Mouse (Mus musculus) ES-CJ7 (cell line): ENCODE measurements around the gene Mettl7a1.
A peak's percentile ranks its signal among the peaks of the same experiment; 100 is the strongest.
"Not testable (repeated sequence)": the region's sequence is repeated elsewhere in the genome, so short reads cannot be mapped to it uniquely, and the experiment has no call there.

ENCODE experiments used
- DNase-seq: peaks from one replicate; pipeline ENCODE4 v3.0.0; 2011; ENCODE audit warnings: low read depth, low spot score

The Mettl7a1 gene

DNA sequence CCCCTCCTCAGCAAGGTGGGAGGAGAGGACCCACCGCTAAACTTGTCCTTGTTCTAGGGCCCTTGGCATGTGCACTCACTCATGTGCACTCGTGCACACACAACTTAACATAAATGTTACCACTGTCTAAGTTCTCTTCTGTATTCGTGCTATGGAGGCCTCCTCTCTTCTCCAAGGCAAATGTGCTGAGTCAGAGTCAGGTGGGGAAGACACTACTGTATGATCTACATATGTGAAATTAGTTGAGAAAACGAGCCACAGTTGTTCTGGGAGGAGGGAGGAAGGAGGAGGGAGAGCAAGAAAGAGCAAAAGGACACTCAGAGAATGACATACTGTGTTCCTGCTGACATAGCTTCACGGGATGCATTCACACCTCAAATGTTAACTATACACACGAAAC, 3.4 kb upstream of the Mettl7a1 start:
- DNase-seq, result no peak

DNA sequence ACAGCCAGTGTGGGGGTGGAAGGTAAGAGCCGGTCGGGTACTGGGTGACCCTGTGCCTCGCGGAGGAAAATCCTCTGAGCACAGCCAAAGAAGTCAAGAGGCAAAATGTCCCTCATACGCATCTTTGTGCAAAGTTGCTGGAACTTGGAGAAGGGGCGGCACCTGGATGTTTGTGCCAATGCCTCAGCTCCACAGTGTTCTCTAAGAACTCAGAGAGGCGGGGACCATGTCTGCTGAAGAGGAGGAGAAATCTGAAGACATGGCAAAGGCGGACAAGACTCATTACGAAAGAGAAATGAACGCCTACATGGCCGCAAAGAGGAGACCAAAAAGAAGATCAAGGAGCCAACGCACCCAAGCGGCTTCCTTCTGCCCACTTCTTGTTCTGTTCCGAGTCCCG, 2.4 kb upstream of the Mettl7a1 start:
- no peak for DNase-seq

- DNase-seq, result no peak
Measured at GRCm38 (mm10) chr15:100303428-100304018, 417 bp upstream of the Mettl7a1 start.

DNA sequence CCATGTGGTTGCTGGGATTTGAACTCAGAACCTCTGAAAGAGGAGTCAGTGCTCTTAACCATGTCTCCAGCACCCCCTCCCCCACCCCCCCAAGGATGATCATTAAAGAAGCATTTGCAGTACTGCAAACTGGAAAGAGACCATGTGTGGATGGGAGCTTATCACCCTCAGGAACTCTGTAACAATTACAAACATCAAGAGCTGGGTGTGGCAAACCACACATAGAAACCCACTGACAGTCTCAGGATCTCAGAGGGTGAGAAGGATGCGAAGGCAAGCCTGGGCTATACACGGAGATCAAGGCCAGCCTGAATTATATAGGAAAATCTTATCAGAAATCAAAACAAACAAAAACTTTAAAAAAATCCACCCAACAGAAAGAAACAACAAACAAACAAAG, 2.3 kb downstream of the Mettl7a1 start:
- no peak for DNase-seq

- DNase-seq, result peak; percentile 82
Measured at GRCm38 (mm10) chr15:100307438-100308096, 3.6 kb downstream of the Mettl7a1 start.

- no peak for DNase-seq
Measured at GRCm38 (mm10) chr15:100312346-100312745, 8.4 kb downstream of the Mettl7a1 start.

DNA sequence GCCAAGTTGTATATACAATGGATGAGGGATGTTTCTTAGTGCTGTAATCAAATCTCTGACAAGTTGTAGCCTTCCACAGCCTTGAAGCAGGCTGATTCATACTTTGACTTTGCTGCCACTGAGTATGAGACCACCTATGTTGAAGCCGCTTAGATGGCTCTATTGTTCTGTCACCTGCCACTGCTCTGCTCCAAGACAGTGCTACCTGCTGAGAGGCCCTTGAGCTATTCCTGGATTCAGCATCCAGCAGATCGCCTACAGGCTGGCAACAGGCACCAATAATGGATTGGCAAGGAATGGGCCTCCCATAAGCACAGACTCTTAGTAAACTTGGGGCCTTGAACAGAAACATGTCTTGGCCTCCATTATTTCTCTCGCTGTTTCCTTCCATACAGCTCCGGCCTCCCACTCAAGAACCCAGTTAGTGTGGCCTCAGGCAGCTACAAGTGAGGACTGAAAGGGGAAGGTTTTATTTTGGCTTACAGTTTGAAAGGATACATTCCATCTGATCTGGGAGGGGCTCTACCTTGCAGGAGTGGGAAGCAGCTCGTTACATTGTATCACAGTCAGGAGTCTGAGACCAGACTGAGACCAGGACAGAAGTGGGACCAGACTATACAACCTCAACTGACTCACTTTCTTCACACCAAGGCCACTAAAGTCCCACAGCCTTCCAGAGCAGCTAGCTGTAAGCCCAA, 10.7 kb downstream of the Mettl7a1 start:
- peak; percentile 58 for DNase-seq

- not testable (repeated sequence) for DNase-seq
Measured at GRCm38 (mm10) chr15:100318014-100318671, 14.2 kb downstream of the Mettl7a1 start.

DNA sequence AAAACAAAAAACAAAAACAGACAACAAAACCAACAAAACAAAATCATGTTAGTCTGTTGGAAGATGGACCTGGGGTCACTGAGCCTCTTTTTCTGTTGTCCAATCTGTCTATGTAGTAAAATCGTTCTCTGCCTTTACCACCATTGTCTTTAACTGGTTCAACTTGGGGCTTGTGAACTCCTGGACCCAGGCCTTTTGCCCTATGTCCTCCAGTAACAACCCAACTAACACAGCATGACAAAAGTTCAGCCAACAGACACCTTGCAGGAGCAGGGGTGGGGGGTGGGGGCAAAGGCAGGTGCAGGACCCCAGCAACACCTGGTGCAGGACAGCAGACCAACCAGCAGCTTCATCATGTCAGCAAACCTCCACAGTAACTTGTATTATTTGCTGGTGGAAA, 15.9 kb downstream of the Mettl7a1 start:
- DNase-seq, result no peak

- no peak for DNase-seq
Measured at GRCm38 (mm10) chr15:100320295-100320905, 16.5 kb downstream of the Mettl7a1 start.

DNA sequence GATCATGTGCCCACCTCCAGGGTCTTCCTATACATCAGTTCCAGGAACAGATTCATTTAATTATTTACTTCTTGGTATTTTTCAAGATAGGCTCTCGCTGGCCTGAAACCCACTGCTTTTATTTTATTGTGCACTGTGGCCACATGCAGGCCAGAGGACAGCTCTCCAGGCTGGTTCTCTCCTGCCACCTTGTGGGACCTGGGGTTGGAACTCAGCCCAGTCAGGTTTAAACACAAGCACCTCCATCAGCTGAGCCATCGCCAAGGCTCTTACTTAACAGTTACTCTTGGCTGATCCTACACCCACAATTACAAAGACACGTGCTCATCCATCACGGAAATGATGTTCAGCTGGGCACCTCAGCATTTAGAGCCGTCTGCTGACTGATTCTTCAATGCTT, 17.2 kb downstream of the Mettl7a1 start:
- peak; percentile 63 for DNase-seq

GRCm38 (mm10) chr15:100324021-100324591, 20.2 kb downstream of the Mettl7a1 start:
- peak; percentile 69 for DNase-seq

- DNase-seq, result no peak
Measured at GRCm38 (mm10) chr15:100325235-100325634, 21.3 kb downstream of the Mettl7a1 start.

DNA sequence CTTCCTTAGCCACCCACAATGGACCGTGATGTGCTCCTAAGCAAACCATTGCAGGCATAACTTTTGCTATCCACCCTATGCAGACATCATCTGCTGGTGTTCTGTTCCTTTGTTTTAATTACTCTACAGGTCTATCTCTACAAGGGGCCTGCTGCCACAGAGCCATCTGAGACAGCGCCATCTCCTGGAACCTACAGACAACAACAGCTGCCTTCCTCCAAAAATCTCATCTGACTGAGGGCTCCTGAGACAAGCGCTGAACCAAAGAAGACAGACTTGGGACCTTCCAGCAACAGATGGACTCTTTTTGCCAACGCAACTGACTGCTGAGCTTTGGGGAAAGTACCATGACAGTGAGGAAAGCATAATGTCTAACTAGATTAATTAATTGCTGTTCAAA, 24.1 kb downstream of the Mettl7a1 start:
- DNase-seq, result peak; percentile 51

DNA sequence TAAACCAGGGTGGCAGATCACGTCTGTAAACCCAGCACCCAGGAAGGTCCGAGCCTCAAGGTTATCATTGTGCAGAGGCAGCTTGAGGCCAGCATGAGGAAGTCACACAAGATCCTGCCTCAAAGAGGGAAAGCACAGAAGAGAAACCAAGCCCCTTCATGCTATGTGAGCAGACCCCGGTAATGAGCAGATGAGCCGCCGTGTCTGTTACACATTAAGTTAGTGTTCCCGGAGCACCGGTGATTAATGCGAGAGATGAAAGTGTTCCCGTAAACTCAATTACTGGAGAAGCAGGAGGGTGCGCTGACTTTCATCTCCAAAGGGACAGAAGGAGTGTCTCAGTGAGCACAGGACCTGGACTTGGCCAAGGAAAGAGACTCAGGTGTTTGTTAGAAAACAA, 25.4 kb downstream of the Mettl7a1 start:
- not testable (repeated sequence) for DNase-seq

DNA sequence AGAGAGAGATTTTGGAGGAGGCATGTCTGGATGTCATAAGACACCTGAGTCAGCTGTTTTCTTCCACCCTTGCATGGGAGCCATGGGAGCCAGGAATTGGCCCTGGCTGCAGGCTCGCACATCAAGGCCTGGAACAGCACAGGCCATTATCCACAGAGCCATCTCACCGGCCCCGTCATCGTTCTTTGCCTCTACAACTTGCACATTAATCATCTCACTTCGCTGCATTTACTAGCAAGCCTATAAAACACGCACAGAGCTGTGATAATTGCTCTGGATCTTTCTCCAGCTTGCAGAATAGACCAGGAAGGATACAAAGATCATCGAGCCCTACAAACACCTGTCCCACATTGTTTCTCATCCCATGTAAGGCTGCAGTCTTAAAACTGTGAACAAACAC, 26.8 kb downstream of the Mettl7a1 start:
- no peak for DNase-seq

DNA sequence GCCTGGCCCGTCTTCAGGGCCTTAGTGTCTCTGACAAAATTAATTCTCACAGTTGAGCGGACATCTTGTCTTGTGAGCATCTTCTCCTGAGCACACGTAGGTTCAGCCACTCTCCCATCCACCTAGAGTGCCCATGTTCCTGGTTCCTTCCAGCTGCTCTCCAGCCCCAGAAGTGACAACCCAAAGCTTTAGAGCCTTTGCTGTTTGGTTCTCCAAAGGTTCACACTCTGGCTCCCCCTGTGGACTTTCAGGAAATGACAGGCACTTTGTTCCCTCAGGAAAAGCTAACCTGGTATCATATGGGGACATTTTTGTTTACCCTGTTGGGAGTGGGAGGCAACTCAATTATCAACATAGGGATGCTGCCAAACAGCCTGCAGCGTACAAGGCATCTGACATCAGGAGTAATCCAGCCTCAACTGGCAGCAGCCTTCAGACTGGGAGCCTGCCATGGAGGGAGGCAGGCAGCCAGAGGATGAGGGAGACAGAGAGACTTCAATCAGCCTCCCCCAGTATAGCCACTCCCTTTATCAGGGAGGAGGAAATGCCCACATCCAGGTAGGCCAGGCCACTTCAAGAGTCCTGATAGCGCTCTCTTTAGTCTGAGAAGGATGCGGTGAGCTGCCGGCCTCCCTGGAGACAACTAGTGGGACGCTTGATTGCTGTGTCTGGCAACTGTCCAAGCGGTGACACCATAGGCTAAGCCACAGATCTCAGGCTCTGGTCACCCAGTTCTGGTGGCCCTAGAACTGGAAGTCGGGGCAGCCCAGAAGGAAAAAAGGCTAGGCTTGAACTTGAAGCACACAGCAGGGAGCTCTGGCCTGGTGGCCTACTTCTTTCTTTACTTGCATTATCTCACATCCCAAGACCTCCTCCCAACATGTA, 28.4 kb downstream of the Mettl7a1 start:
- DNase-seq, result not testable (repeated sequence)

- no peak for DNase-seq
Measured at GRCm38 (mm10) chr15:100334629-100335028, 30.7 kb downstream of the Mettl7a1 start, which contains the start of gene Mettl7a3. Gene Mettl7a3, plus strand, starts transcription at chr15:100334929.

- DNase-seq, result not testable (repeated sequence)
Measured at GRCm38 (mm10) chr15:100337328-100337727, 33.4 kb downstream of the Mettl7a1 start.

DNA sequence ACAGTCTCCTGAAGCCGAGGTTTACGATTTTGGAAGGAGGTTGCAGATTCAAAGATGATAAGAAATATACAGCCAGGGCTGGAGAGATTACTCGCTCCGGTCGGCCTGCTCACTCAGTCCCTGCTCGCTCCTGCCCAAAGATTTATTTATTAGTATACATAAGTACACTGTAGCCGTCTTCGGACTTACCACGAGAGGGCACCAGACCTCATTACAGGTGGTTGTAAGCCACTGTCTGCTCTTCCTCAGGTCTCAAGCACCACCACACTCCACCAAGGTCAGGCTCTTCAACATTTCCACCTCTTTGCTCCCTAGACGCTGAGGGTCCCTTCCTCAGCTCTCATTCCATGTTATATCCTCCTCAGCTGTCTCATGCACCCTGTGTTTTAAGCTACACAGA, 33.9 kb downstream of the Mettl7a1 start:
- DNase-seq, result peak; percentile 77
